Mouse (Mus musculus): ENCODE measurements around the gene Olfr1394. TPM values are rescaled to one million over a fixed set of nuclear protein-coding genes. Genes with fewer than 3 reads are reported as not detected.

Olfr1394 gene
- total RNA-seq, 2 experiments from 2014 or later = not detected

- TF ChIP-seq CTCF (conservative IDR thresholded peaks at IDR 0.05) = no peak
- Histone ChIP-seq H3K4me3 (no peak overlapping the region), H3K27ac (no peak overlapping the region)
- DNase-seq (ENCODE audit: low spot score in 2 of 2) = no peak
Observed at GRCm38 (mm10) chr11:49201142-49201541, 47.0 kb downstream of the Olfr1394 start.

- peak overlapping the region; percentile 64; the same call in 1 of the 2 replicates for H3K4me3 ChIP-seq
- DNase-seq (ENCODE audit: low spot score in 2 of 2) = no peak
- TF ChIP-seq CTCF (conservative IDR thresholded peaks at IDR 0.05) = no peak
- H3K27ac ChIP-seq = peak overlapping the region; percentile 98; the same call in 1 of the 2 replicates
Observed at GRCm38 (mm10) chr11:49202071-49202470, 47.9 kb downstream of the Olfr1394 start.

GRCm38 (mm10) chr11:49202523-49203061 lies 48.4 kb downstream of the Olfr1394 start:
- H3K4me3 ChIP-seq = peak overlapping the region; percentile 64
- TF ChIP-seq CTCF (conservative IDR thresholded peaks at IDR 0.05) = no peak
- H3K27ac ChIP-seq = peak overlapping the region; percentile 98
- DNase-seq (ENCODE audit: low spot score in 2 of 2) = peak in 1 of 2 experiments; percentile 11

- peak; percentile 17; the same call in 1 of the 2 replicates for TF ChIP-seq CTCF (conservative IDR thresholded peaks at IDR 0.05)
- peak; percentile 94 for DNase-seq (ENCODE audit: low spot score in 2 of 2)
- H3K27ac ChIP-seq = peak within 1 kb of the TSS; percentile 98
- H3K4me3 ChIP-seq = peak within 1 kb of the TSS; percentile 64
Observed at GRCm38 (mm10) chr11:49203129-49203768, 49.1 kb downstream of the Olfr1394 start, which contains the start of gene Zfp62. Zfp62 (plus strand) TSS chr11:49203292.

GRCm38 (mm10) chr11:49203771-49204497 lies 49.8 kb downstream of the Olfr1394 start:
- no peak for DNase-seq (ENCODE audit: low spot score in 2 of 2)

GRCm38 (mm10) chr11:49205080-49205590 lies 51.0 kb downstream of the Olfr1394 start:
- no peak overlapping the region for H3K27ac ChIP-seq
- no peak for DNase-seq (ENCODE audit: low spot score in 2 of 2)
- no peak overlapping the region for H3K4me3 ChIP-seq
- TF ChIP-seq CTCF (conservative IDR thresholded peaks at IDR 0.05) = no peak

More at GRCm38 (mm10) chr11:49203771-49204497, 49.8 kb downstream of the Olfr1394 start:
- Histone ChIP-seq H3K27ac (peak overlapping the region; percentile 98), H3K4me3 (peak overlapping the region; percentile 64)
- TF ChIP-seq CTCF (conservative IDR thresholded peaks at IDR 0.05) = no peak

- H3K27ac ChIP-seq = no peak overlapping the region
- H3K4me3 ChIP-seq = no peak overlapping the region
- TF ChIP-seq CTCF (conservative IDR thresholded peaks at IDR 0.05) = no peak
- no peak for DNase-seq (ENCODE audit: low spot score in 2 of 2)
Observed at GRCm38 (mm10) chr11:49207495-49207894, 53.3 kb downstream of the Olfr1394 start.

Other genes with a start within 250 kb of the Olfr1394 start
- gene Psme2b, start 208.2 kb upstream of the Olfr1394 start, total RNA-seq (2021) = 1 to 10 TPM; 1.2 to 1.3 TPM
- gene Olfr56, start 175.5 kb upstream of the Olfr1394 start, total RNA-seq (2021) = not detected
- gene 9930111J21Rik1, start 175.0 kb upstream of the Olfr1394 start, total RNA-seq (2021) = 1 to 10 TPM in 1 of 2 experiments, under 1 TPM in 1; 0.91 to 1.8 TPM
- gene Gm12185, start 162.2 kb upstream of the Olfr1394 start, total RNA-seq (2021) = under 1 TPM; 0.13 to 0.25 TPM
- gene Tgtp1, start 160.2 kb upstream of the Olfr1394 start, total RNA-seq (2021) = under 1 TPM; 0.27 to 0.54 TPM
- 1 to 10 TPM; 1.0 to 2.0 TPM for gene 9930111J21Rik2, start 103.1 kb upstream of the Olfr1394 start, total RNA-seq (2021)
- under 1 TPM in 1 of 2 experiments, not detected in 1; 0.59 TPM for gene Tgtp2, start 90.2 kb upstream of the Olfr1394 start, total RNA-seq (2021)
- gene Ifi47, start 77.8 kb upstream of the Olfr1394 start, total RNA-seq (2021) = under 1 TPM; 0.41 to 0.56 TPM
- not detected for gene Olfr1396, start 39.5 kb upstream of the Olfr1394 start, total RNA-seq (2021)
- not detected for gene Olfr1395, start 12.1 kb upstream of the Olfr1394 start, total RNA-seq (2021)
- not detected for gene Btnl9, start 32.8 kb downstream of the Olfr1394 start, total RNA-seq (2021)
- 10 to 100 TPM; 46.7 to 51.2 TPM for gene Zfp62, start 48.9 kb downstream of the Olfr1394 start, total RNA-seq (2021)
- 10 to 100 TPM; 62.1 to 64.3 TPM for gene Mgat1, start 89.8 kb downstream of the Olfr1394 start, total RNA-seq (2021)
- gene Olfr1393, start 123.9 kb downstream of the Olfr1394 start, total RNA-seq (2021) = not detected
- gene Olfr1392, start 130.9 kb downstream of the Olfr1394 start, total RNA-seq (2021) = not detected
- not detected for gene Olfr10, start 150.4 kb downstream of the Olfr1394 start, total RNA-seq (2021)
- gene Olfr1391, start 168.4 kb downstream of the Olfr1394 start, total RNA-seq (2021) = not detected
- not detected for gene Olfr1390, start 180.8 kb downstream of the Olfr1394 start, total RNA-seq (2021)

All from layer of hippocampus, adult 2 months (tissue).